Mouse (Mus musculus): ENCODE data around the gene Fmnl2.

DNA sequence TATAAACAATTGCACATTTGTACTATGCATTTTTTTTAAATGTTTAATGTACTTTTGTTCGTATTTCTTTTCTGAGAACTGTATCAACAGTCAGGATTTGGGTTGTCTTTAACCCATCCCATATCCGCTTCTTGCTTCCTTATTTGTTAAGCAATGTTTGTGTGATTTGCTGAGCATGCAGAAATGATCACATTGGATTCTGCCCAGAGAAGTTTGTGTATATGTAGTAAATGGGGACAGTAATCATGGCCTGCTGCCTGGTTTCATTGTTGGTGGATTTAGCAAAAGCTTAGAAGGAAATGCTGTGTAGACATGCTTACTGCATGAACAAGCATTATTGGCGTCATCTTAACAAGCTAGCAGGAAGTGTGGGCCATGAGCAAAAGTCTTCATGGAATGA, 39.3 kb downstream of the Fmnl2 start:
- TF ChIP-seq CTCF (IDR thresholded peaks at IDR 0.05; ENCODE audit: extremely low read depth, insufficient read depth, insufficient read length, insufficient replicate concordance) (no peak), POLR2A (IDR thresholded peaks at IDR 0.05; ENCODE audit: low read depth, low read length) (no peak)
